Mouse (Mus musculus) embryonic fibroblast, embryonic 13.5 days (primary cell): Measurements from ENCODE around the gene Als2.

Source experiments
- CTCF ChIP-seq: IDR thresholded peaks from 2 replicates; pipeline ENCODE4 v1.5.1; 2011; ENCODE audit warnings: mild to moderate bottlenecking, control low read depth, low read length, moderate library complexity, borderline replicate concordance; ENCODE audit not compliant: insufficient read depth
- POLR2A ChIP-seq: IDR thresholded peaks from 2 replicates; pipeline ENCODE4 v1.6.1; 2011; ENCODE audit warnings: low read depth, mild to moderate bottlenecking, control low read depth, low read length, moderate library complexity

DNA sequence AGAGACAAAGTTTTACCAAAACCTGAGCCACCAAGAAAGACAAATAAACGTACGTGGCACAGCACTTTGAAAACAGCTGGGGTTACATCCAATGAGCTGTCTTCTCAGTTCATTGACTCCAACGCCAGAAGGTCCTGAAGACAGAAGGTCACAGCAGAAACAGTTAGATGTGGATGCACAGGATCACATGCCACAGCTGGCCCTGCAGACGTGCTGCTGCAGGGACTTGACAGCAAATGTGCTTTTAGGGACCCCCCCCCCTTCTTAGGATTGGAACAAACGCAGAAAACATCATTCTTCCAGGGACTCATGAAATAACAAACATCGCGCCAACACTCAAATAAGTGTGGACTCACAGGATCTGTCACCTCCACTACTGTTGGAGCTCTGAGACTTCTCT lies 108.2 kb downstream of the Als2 start:
- TF ChIP-seq CTCF (no peak), POLR2A (no peak)
